Mouse (Mus musculus) midbrain, embryonic 16.5 days (tissue): ENCODE results near the gene Pth1r. TPM values are rescaled to one million over a fixed set of nuclear protein-coding genes. Genes with fewer than 3 reads are reported as not detected.

Source experiments
- ATAC-seq: fragments of 200-750 bp; cut with Nextera tagmentation; 2 replicates; pipeline ENCODE4 v1.8.0; 2017; ENCODE audit warnings: moderate TSS enrichment
- H3K27ac ChIP-seq: fragments of 300-500 bp; sonication (generic); 2 replicates; pipeline ENCODE4 v1.5.1; 2014; ENCODE audit warnings: mild to moderate bottlenecking, low read length, mixed read lengths
- H3K27me3 ChIP-seq: fragments of 300-500 bp; sonication (generic); 2 replicates; pipeline ENCODE4 v1.6.1; 2014; ENCODE audit warnings: low read depth, low read length, mixed read lengths; ENCODE audit not compliant: control insufficient read depth, insufficient read depth
- H3K36me3 ChIP-seq: fragments of 300-500 bp; sonication (generic); 2 replicates; pipeline ENCODE4 v1.6.1; 2014; ENCODE audit warnings: mild to moderate bottlenecking, low read length, moderate library complexity, mixed read lengths; ENCODE audit not compliant: control insufficient read depth, insufficient read depth
- H3K4me1 ChIP-seq: fragments of 300-500 bp; sonication (generic); 2 replicates; pipeline ENCODE4 v1.6.1; 2014; ENCODE audit warnings: mild to moderate bottlenecking, low read length, mixed read lengths; ENCODE audit not compliant: control insufficient read depth, insufficient read depth
- H3K4me2 ChIP-seq: fragments of 300-500 bp; sonication (generic); 2 replicates; pipeline ENCODE4 v1.6.1; 2014; ENCODE audit warnings: mild to moderate bottlenecking, low read length, mixed read lengths
- H3K4me3 ChIP-seq: fragments of 300-500 bp; sonication (generic); 2 replicates; pipeline ENCODE4 v1.5.1; 2014; ENCODE audit warnings: low read depth, mild to moderate bottlenecking, low read length, moderate library complexity, mixed read lengths
- H3K9ac ChIP-seq: fragments of 300-500 bp; sonication (generic); 2 replicates; pipeline ENCODE4 v1.6.1; 2014; ENCODE audit warnings: low read depth, low read length, mixed read lengths
- H3K9me3 ChIP-seq: fragments of 300-500 bp; sonication (generic); replicated peaks from 2 replicates; pipeline ENCODE4 v1.6.1; 2014; ENCODE audit warnings: mild to moderate bottlenecking, low read length, mixed read lengths; ENCODE audit not compliant: control insufficient read depth, poor library complexity, severe bottlenecking
- WGBS: fragments of 180-500 bp; shearing (Covaris S2); extraction: QIAGEN DNeasy Blood & Tissue Kit; methylation state at CpG from one replicate; pipeline ENCODE4 v1.1.7; 2014; 5-methylcytosine and 5-hydroxymethylcytosine counted together
- polyA plus RNA-seq: library from polyadenylated mRNA; unstranded; fragments of >200 nt; fragmentation: Nextera tagmentation; extraction: Ambion mirVana; gene quantifications from 2 replicates; pipeline ENCODE4 v1.2.1, GENCODE M21; 2015

The Pth1r gene
- polyA plus RNA-seq, 1 experiment from 2014 or later, result 8.0 TPM

GRCm38 (mm10) chr9:110731859-110732258, 15.1 kb downstream of the Pth1r start:
- H3K36me3 ChIP-seq, result no peaks in the 10 kb centered on the region
- ATAC-seq, result no peak
- H3K9ac ChIP-seq, result no peak overlapping the region
- no peaks in the 10 kb centered on the region for H3K9me3 ChIP-seq
- H3K4me2 ChIP-seq, result no peak overlapping the region
- H3K27me3 ChIP-seq, result peaks cover 11% of the 10 kb centered on the region; the same call in 1 of the 2 replicates
- whole genome bisulfite sequencing, result 63% methylated on average over 4 of the region's 4 CpGs
- no peak overlapping the region for H3K4me3 ChIP-seq
- H3K27ac ChIP-seq, result no peak overlapping the region
- peaks cover 17% of the 10 kb centered on the region for H3K4me1 ChIP-seq

DNA sequence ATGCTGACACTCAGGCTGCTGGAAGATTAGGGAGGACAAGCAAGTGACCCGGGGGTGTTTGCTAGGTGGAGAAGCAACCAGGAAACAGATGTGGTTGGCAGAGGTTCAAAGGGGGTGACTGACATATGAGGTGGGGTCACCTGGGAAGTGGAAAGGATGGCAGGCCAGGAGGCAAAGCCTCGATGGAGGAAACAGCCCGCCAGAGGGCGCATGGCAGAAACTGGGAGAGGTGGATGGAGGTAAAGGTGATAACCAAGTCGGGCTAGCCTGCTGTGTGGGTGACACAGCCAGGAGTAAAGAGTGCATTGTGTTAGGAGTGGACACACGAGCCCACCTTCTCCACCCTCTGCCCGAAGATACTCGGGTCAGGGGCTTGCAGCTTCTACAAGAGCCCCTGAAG, 17.1 kb downstream of the Pth1r start:
- peaks cover 12% of the 10 kb centered on the region; the same call in 1 of the 2 replicates for H3K27me3 ChIP-seq
- no peak for ATAC-seq
- no peaks in the 10 kb centered on the region for H3K36me3 ChIP-seq
- no peaks in the 10 kb centered on the region for H3K9me3 ChIP-seq
- H3K27ac ChIP-seq, result no peak overlapping the region
- 21% methylated on average over 8 of the region's 8 CpGs for WGBS
- H3K4me1 ChIP-seq, result peaks cover 27% of the 10 kb centered on the region
- H3K9ac ChIP-seq, result no peak overlapping the region
- H3K4me3 ChIP-seq, result no peak overlapping the region
- H3K4me2 ChIP-seq, result no peak overlapping the region

DNA sequence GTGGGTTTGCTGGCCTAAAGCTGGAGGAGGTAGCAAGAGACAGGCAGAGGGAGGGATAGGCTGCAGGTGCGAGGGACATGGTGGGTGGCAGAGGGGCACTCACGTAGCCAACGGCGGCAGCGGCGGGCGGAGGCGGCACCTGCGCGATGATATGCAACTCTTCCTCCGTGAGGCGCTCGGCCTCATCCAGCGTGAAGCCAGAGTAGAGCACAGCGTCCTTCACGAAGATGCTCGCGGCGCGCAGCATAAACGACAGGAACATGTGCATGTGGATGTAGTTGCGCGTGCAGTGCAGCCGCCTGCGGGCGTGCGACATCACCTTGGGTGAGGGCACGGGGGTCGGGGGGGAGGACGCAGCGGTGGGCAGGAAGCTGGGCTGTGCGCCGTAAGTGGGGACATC, 20.1 kb downstream of the Pth1r start:
- 0 out of 2 replicates have a peak, but pooled peaks cover 9% of the 10 kb centered on the region for H3K27me3 ChIP-seq
- peak overlapping the region; percentile 77 for H3K4me2 ChIP-seq
- H3K27ac ChIP-seq, result no peak overlapping the region
- peak; percentile 46; the same call in 1 of the 2 replicates for ATAC-seq
- no peaks in the 10 kb centered on the region for H3K36me3 ChIP-seq
- H3K9ac ChIP-seq, result peak overlapping the region; percentile 65
- no peaks in the 10 kb centered on the region for H3K9me3 ChIP-seq
- H3K4me1 ChIP-seq, result peaks cover 15% of the 10 kb centered on the region; the same call in 1 of the 2 replicates
- 17% methylated on average over 28 of the region's 33 CpGs for WGBS
- peak overlapping the region; percentile 41 for H3K4me3 ChIP-seq

- 11% methylated on average over 9 of the region's 9 CpGs for WGBS
- no peak overlapping the region for H3K4me2 ChIP-seq
- ATAC-seq, result no peak
Observed at GRCm38 (mm10) chr9:110725721-110726135, 21.2 kb downstream of the Pth1r start.

DNA sequence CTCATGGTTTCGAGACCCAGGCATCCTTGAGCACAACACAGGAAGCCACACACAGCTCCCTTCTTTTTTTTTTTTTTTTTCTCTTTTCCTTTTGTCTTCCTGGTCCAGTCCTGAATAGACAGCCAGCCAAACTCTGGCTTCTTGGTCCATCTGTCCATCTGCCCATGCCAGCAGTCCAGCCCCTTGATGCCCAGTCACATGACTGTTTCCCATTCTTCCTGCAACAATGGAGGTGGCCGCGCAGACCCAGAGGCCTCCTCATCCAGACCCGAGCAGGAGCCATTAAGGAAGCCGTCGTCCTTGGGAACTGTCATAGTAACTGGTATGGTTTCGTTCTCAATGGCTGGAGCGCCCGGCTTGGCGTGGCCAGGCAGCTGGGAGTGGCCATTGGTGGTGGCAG, 24.9 kb downstream of the Pth1r start:
- 0 out of 2 replicates have a peak, but pooled peaks cover 4% of the 10 kb centered on the region for H3K27me3 ChIP-seq
- no peak for ATAC-seq
- H3K4me2 ChIP-seq, result no peak overlapping the region
- no peak overlapping the region for H3K4me3 ChIP-seq
- peaks cover 12% of the 10 kb centered on the region; the same call in 1 of the 2 replicates for H3K4me1 ChIP-seq
- no peaks in the 10 kb centered on the region for H3K9me3 ChIP-seq
- H3K9ac ChIP-seq, result no peak overlapping the region
- no peak overlapping the region for H3K27ac ChIP-seq
- H3K36me3 ChIP-seq, result no peaks in the 10 kb centered on the region
- 76% methylated on average over 10 of the region's 10 CpGs for WGBS

More at GRCm38 (mm10) chr9:110725721-110726135, 21.2 kb downstream of the Pth1r start:
- H3K27me3 ChIP-seq, result 0 out of 2 replicates have a peak, but pooled peaks cover 9% of the 10 kb centered on the region
- no peak overlapping the region for H3K4me3 ChIP-seq
- no peaks in the 10 kb centered on the region for H3K36me3 ChIP-seq
- peaks cover 15% of the 10 kb centered on the region; the same call in 1 of the 2 replicates for H3K4me1 ChIP-seq
- no peak overlapping the region for H3K9ac ChIP-seq
- no peak overlapping the region for H3K27ac ChIP-seq
- no peaks in the 10 kb centered on the region for H3K9me3 ChIP-seq

DNA sequence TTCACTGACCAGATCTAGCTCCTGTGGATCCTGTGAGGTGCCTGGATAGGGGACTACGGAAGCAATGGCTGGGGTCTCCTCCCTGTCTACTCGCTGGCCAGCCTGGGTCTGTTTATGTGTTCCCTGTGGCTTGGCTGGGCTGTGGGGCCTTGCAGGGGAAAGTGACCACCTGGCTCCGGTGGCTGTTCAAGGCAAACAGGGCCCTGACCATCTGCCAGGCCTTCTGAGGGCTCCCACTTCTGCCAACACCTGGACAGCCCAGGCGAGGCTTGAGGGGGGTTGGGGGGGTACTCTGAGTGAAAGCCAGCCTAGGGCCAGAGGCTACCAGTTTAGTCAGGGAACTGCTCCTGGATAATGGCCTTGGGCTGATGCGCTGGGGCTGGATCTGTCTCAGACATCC, 27.0 kb downstream of the Pth1r start:
- no peak for ATAC-seq
- H3K4me2 ChIP-seq, result no peak overlapping the region

GRCm38 (mm10) chr9:110718810-110719209, 28.1 kb downstream of the Pth1r start:
- Histone ChIP-seq H3K4me1 (no peaks in the 10 kb centered on the region), H3K9me3 (no peaks in the 10 kb centered on the region), H3K27me3 (no peaks in the 10 kb centered on the region), H3K4me3 (no peak overlapping the region), H3K4me2 (no peak overlapping the region), H3K36me3 (0 out of 2 replicates have a peak, but pooled peaks cover 2% of the 10 kb centered on the region), H3K9ac (no peak overlapping the region), H3K27ac (no peak overlapping the region)
- WGBS, result 89% methylated on average over 3 of the region's 3 CpGs
- ATAC-seq, result no peak

More for the DNA sequence above, 27.0 kb downstream of the Pth1r start:
- WGBS, result 79% methylated on average over 5 of the region's 5 CpGs
- Histone ChIP-seq H3K4me3 (no peak overlapping the region), H3K27me3 (no peaks in the 10 kb centered on the region), H3K9me3 (no peaks in the 10 kb centered on the region), H3K9ac (no peak overlapping the region), H3K4me1 (no peaks in the 10 kb centered on the region), H3K36me3 (no peaks in the 10 kb centered on the region), H3K27ac (no peak overlapping the region)

- no peak overlapping the region for H3K9ac ChIP-seq
- no peak overlapping the region for H3K4me2 ChIP-seq
- no peaks in the 10 kb centered on the region for H3K9me3 ChIP-seq
- over 99% methylated on average over 6 of the region's 6 CpGs for WGBS
- no peak for ATAC-seq
- H3K4me1 ChIP-seq, result no peaks in the 10 kb centered on the region
- H3K27me3 ChIP-seq, result no peaks in the 10 kb centered on the region
- H3K4me3 ChIP-seq, result no peak overlapping the region
- H3K27ac ChIP-seq, result no peak overlapping the region
- H3K36me3 ChIP-seq, result 0 out of 2 replicates have a peak, but pooled peaks cover 2% of the 10 kb centered on the region
Observed at GRCm38 (mm10) chr9:110718071-110718470, 28.9 kb downstream of the Pth1r start.

GRCm38 (mm10) chr9:110716775-110717174, 30.2 kb downstream of the Pth1r start:
- H3K4me1 ChIP-seq, result no peaks in the 10 kb centered on the region
- no peaks in the 10 kb centered on the region for H3K27me3 ChIP-seq
- peak; percentile 88 for ATAC-seq
- H3K4me2 ChIP-seq, result no peak overlapping the region
- no peak overlapping the region for H3K9ac ChIP-seq
- H3K27ac ChIP-seq, result no peak overlapping the region
- no peaks in the 10 kb centered on the region for H3K9me3 ChIP-seq
- no peak overlapping the region for H3K4me3 ChIP-seq
- H3K36me3 ChIP-seq, result peaks cover 6% of the 10 kb centered on the region; the same call in 1 of the 2 replicates
- WGBS, result 26% methylated on average over 4 of the region's 4 CpGs
